Mouse (Mus musculus): Measurements from ENCODE around the gene Vps41. TPM values are rescaled to one million over a fixed set of nuclear protein-coding genes. Genes with fewer than 3 reads are reported as not detected.

The Vps41 gene
- polyA plus RNA-seq, 1 experiment from 2014 or later: 34.5 TPM

DNA sequence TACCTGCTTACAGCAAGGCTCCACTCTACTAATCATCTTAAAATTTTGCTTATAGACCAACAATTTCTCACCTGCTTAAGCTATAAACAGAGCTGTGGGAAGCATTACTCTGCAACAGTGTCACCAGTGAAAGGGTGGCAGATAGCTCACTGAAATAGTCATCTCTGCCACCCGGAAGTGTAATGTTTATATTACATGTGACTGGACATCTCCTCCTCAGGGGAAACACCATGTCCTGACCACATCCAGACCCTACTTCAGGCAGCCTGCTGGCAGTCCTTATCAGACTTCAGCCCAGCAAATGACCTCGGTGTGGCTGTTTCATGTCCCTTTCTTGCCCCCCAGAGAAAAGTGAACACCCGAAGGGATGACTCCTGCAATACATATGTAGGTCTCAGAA lies 130.3 kb downstream of the Vps41 start:
- no peak for DNase-seq (ENCODE audit: low spot score)
- WGBS: 30% methylated on average over 3 of the region's 3 CpGs
- H3K9ac ChIP-seq (replicated peaks; ENCODE audit: low read depth): no peak overlapping the region
- H3K27ac ChIP-seq (ENCODE audit: low read length): no peak overlapping the region
- no peaks in the 10 kb centered on the region for H3K4me1 ChIP-seq (ENCODE audit: insufficient read depth, low read depth, low read length)
- H3K27me3 ChIP-seq (replicated peaks; ENCODE audit: insufficient read depth, low read length): no peaks in the 10 kb centered on the region
- H3K9me3 ChIP-seq (ENCODE audit: low read length): no peaks in the 10 kb centered on the region
- 0 out of 2 replicates have a peak, but pooled peaks cover 3% of the 10 kb centered on the region for H3K36me3 ChIP-seq (ENCODE audit: insufficient read depth, low read length)
- H3K4me2 ChIP-seq (replicated peaks; ENCODE audit: low read depth, low read length): no peak overlapping the region
- ATAC-seq: no peak
- no peak overlapping the region for H3K4me3 ChIP-seq (ENCODE audit: low read depth, low read length)
- TF ChIP-seq CTCF (IDR thresholded peaks at IDR 0.05) (no peak), EP300 (IDR thresholded peaks at IDR 0.05) (no peak)

DNA sequence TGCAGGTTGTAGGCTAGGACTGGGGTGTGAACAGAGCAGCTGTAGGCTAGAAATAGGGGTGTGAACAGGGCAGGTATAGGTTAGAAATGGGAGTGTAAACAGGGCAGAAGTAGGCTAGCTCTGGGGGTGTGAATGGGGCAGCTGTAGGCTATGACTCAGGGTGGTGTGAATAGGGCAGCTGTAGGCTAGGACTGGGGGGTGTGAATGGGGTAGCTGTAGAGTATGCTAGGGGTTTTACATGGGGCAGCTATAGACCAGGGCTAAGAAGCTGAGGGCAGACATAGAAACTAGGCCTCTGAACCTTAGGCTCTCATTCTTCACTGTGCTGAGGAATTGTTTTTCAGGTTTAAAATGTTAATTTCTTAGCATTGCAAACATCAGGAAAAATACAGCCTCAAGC lies 132.5 kb downstream of the Vps41 start:
- no peak overlapping the region for H3K9ac ChIP-seq (replicated peaks; ENCODE audit: low read depth)
- H3K4me3 ChIP-seq (ENCODE audit: low read depth, low read length): no peak overlapping the region
- no peaks in the 10 kb centered on the region for H3K9me3 ChIP-seq (ENCODE audit: low read length)
- H3K4me2 ChIP-seq (replicated peaks; ENCODE audit: low read depth, low read length): no peak overlapping the region
- no peaks in the 10 kb centered on the region for H3K4me1 ChIP-seq (ENCODE audit: insufficient read depth, low read depth, low read length)
- H3K27me3 ChIP-seq (replicated peaks; ENCODE audit: insufficient read depth, low read length): no peaks in the 10 kb centered on the region
- TF ChIP-seq EP300 (IDR thresholded peaks at IDR 0.05): no peak
- no peak for TF ChIP-seq CTCF (IDR thresholded peaks at IDR 0.05)
- DNase-seq (ENCODE audit: low spot score) (no peak), ATAC-seq (no peak)
- no peaks in the 10 kb centered on the region for H3K36me3 ChIP-seq (ENCODE audit: insufficient read depth, low read length)
- no peak overlapping the region for H3K27ac ChIP-seq (ENCODE audit: low read length)

DNA sequence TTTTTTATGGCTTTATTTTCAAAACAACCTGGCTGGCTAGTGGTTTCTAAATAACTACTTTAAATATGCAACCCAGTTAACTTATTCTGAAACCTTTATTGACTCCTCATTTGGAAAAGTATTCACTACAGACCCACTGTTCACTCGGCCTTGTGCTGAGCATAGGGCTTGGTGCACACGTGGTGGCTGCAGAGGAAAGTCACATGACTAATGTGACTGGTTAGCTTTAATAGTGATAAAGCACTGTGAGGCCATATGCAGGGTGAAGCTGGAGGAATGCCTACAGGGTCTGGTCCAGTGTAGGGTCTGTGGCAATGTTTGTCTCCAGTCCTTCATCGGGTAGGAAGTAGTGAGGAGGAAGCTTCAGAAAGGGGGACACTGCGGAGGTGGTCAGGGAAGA lies 134.1 kb downstream of the Vps41 start:
- Histone ChIP-seq H3K27me3 (replicated peaks; ENCODE audit: insufficient read depth, low read length) (no peaks in the 10 kb centered on the region), H3K9ac (replicated peaks; ENCODE audit: low read depth) (no peak overlapping the region), H3K4me2 (replicated peaks; ENCODE audit: low read depth, low read length) (no peak overlapping the region), H3K9me3 (ENCODE audit: low read length) (no peaks in the 10 kb centered on the region), H3K36me3 (ENCODE audit: insufficient read depth, low read length) (no peaks in the 10 kb centered on the region), H3K4me1 (ENCODE audit: insufficient read depth, low read depth, low read length) (no peaks in the 10 kb centered on the region), H3K4me3 (ENCODE audit: low read depth, low read length) (no peak overlapping the region), H3K27ac (ENCODE audit: low read length) (no peak overlapping the region)
- ATAC-seq: no peak
- 75% methylated on average over 4 of the region's 4 CpGs for WGBS
- DNase-seq (ENCODE audit: low spot score): no peak
- no peak for TF ChIP-seq CTCF (IDR thresholded peaks at IDR 0.05)
- TF ChIP-seq EP300 (IDR thresholded peaks at IDR 0.05): no peak

DNA sequence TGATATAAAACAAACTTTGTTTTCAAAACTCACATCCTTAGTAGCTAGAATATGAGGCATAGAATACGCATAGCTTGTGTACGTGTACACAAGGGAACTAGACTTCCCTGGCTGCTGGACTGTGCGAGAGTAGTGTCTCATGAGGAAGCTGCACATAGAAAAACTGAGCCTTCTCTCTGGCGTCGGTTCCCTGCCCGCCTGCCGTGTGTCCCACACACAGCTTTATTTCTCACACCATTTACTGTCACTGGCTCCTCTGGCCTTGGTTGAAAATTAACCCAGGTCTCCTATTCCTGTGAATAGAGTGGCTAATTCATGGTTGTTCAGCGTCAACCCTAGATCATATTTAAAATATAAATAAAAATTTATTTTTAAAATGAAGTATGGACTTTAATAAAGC lies 135.6 kb downstream of the Vps41 start:
- Histone ChIP-seq H3K4me1 (ENCODE audit: insufficient read depth, low read depth, low read length) (no peaks in the 10 kb centered on the region), H3K9ac (replicated peaks; ENCODE audit: low read depth) (no peak overlapping the region), H3K27ac (ENCODE audit: low read length) (no peak overlapping the region), H3K9me3 (ENCODE audit: low read length) (no peaks in the 10 kb centered on the region), H3K4me3 (ENCODE audit: low read depth, low read length) (no peak overlapping the region), H3K4me2 (replicated peaks; ENCODE audit: low read depth, low read length) (no peak overlapping the region), H3K36me3 (ENCODE audit: insufficient read depth, low read length) (no peaks in the 10 kb centered on the region), H3K27me3 (replicated peaks; ENCODE audit: insufficient read depth, low read length) (no peaks in the 10 kb centered on the region)
- TF ChIP-seq CTCF (IDR thresholded peaks at IDR 0.05) (no peak), EP300 (IDR thresholded peaks at IDR 0.05) (no peak)
- ATAC-seq (no peak), DNase-seq (ENCODE audit: low spot score) (no peak)
- 68% methylated on average over 8 of the region's 8 CpGs for WGBS

DNA sequence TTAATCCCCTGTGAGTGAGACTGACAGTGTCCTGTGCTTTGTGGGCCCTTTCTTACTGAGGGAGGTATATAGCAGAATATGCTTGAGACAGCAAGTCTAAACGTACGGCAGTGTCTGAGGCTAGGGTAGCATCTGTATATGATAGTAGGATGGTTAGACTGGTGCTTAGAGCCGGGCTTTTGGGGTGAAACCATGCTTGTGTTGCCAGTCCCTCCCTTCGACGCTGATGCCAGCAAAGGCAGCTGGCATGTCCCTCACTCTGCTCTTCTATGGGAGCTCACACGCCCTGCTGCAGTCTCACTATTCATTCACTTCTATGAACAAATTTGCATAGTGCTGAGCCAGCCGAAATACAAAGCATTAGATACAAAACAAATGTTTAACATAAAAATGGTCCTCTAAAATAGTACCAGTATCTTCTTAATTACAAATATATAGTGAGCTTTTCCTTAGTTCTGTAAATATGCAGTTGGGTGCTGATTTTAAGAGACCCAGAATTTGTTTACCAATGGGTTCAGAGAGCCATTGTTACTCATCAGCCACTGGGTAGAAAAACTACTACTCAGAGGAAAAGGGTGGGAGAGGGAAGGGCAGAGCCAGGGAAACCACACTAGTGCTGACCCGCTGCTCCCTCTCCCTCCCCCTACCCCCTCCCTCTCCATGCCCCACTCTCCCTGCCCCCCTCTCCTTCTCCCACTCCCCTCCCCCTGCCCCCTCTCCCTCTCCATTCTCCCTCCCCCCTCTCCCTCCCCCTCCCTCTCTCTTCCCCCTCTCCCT lies 139.1 kb downstream of the Vps41 start:
- no peaks in the 10 kb centered on the region for H3K4me1 ChIP-seq (ENCODE audit: insufficient read depth, low read depth, low read length)
- H3K27ac ChIP-seq (ENCODE audit: low read length): no peak overlapping the region
- H3K36me3 ChIP-seq (ENCODE audit: insufficient read depth, low read length): no peaks in the 10 kb centered on the region
- no peak overlapping the region for H3K9ac ChIP-seq (replicated peaks; ENCODE audit: low read depth)
- H3K4me2 ChIP-seq (replicated peaks; ENCODE audit: low read depth, low read length): no peak overlapping the region
- DNase-seq (ENCODE audit: low spot score): no peak
- ATAC-seq: no peak
- no peak overlapping the region for H3K4me3 ChIP-seq (ENCODE audit: low read depth, low read length)
- H3K27me3 ChIP-seq (replicated peaks; ENCODE audit: insufficient read depth, low read length): no peaks in the 10 kb centered on the region
- WGBS: 81% methylated on average over 8 of the region's 8 CpGs
- H3K9me3 ChIP-seq (ENCODE audit: low read length): no peaks in the 10 kb centered on the region
- no peak for TF ChIP-seq EP300 (IDR thresholded peaks at IDR 0.05)
- no peak for TF ChIP-seq CTCF (IDR thresholded peaks at IDR 0.05)

DNA sequence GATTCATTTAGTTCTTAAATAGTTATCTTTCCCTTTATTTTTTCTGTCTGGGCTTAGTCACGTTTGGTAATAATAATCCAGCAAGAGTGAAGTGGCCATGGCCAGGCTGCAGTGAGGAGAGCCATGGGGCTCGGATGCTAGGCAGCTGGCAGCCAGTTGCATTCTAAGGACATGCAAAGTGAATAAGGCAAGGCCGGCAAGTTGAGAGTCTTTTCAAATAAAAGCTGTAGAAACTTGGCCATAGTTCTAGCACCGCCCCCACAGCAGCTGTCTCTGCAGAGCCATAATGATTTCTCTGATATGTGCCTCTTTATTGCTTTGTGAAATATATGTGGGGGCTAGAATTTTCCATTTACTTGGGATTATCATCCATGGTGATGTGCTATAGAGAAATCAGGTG lies 141.1 kb downstream of the Vps41 start:
- WGBS: 74% methylated on average over 4 of the region's 4 CpGs
- no peak overlapping the region for H3K9ac ChIP-seq (replicated peaks; ENCODE audit: low read depth)
- H3K4me2 ChIP-seq (replicated peaks; ENCODE audit: low read depth, low read length): no peak overlapping the region
- no peak overlapping the region for H3K27ac ChIP-seq (ENCODE audit: low read length)
- no peaks in the 10 kb centered on the region for H3K9me3 ChIP-seq (ENCODE audit: low read length)
- ATAC-seq (no peak), DNase-seq (ENCODE audit: low spot score) (no peak)
- TF ChIP-seq EP300 (IDR thresholded peaks at IDR 0.05) (no peak), CTCF (IDR thresholded peaks at IDR 0.05) (no peak)
- H3K27me3 ChIP-seq (replicated peaks; ENCODE audit: insufficient read depth, low read length): no peaks in the 10 kb centered on the region
- H3K4me1 ChIP-seq (ENCODE audit: insufficient read depth, low read depth, low read length): no peaks in the 10 kb centered on the region
- no peaks in the 10 kb centered on the region for H3K36me3 ChIP-seq (ENCODE audit: insufficient read depth, low read length)
- no peak overlapping the region for H3K4me3 ChIP-seq (ENCODE audit: low read depth, low read length)

Measured in lung, postnatal 0 days (tissue).